Mouse (Mus musculus): ENCODE data around the gene Pnmal2.
"Not testable (repeated sequence)": the region's sequence is repeated elsewhere in the genome, so short reads cannot be mapped to it uniquely, and the experiment has no call there.

The Pnmal2 gene

DNA sequence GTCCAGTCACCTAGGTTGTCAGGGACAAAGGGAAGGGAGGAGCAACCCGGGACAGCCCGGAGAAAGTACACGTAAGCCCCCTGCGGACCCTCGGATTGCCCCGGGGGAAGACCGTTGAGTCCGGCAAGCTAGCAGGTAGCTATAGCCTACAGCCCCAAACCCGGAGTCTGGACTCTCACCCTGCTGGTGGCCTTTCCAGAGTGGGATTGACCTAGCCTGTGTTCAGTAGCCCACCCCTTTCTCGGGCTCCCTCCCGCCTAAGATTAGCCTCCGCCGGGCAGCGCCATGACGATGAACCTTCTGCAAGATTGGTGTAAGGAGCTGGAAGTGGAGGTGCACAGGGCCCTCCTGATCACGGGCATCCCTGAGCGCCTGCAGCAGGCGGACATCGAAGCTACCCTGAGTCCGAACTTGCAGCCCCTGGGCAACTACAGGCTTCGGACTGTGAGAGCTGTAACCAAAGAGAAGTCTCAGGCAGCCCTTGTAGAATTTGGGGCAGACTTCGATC, 380 bp downstream of the Pnmal2 start:
- DNase-seq (ENCODE audit: low spot score in 2 of 2), result no peak

DNA sequence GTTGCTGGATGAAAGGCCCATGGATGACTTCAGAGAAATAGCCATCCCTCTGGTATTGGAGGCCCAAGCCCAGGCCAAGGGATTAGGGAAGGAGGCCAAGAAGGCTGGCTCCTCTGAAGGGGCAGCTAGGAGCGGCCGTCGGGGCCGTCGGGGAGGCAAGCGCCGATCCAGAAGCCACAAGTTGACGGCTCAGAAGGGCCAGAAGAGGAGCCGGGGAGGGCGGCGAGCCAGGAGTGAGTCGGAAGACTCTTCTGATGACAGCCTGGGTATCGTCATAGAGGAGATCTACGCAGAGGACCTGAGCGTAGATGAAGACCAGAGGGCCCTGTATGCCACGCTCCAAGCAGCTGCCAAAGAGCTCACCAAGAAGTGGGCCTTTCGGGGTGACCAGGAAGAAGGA, 937 bp downstream of the Pnmal2 start:
- DNase-seq (ENCODE audit: low spot score in 2 of 2), result no peak

DNA sequence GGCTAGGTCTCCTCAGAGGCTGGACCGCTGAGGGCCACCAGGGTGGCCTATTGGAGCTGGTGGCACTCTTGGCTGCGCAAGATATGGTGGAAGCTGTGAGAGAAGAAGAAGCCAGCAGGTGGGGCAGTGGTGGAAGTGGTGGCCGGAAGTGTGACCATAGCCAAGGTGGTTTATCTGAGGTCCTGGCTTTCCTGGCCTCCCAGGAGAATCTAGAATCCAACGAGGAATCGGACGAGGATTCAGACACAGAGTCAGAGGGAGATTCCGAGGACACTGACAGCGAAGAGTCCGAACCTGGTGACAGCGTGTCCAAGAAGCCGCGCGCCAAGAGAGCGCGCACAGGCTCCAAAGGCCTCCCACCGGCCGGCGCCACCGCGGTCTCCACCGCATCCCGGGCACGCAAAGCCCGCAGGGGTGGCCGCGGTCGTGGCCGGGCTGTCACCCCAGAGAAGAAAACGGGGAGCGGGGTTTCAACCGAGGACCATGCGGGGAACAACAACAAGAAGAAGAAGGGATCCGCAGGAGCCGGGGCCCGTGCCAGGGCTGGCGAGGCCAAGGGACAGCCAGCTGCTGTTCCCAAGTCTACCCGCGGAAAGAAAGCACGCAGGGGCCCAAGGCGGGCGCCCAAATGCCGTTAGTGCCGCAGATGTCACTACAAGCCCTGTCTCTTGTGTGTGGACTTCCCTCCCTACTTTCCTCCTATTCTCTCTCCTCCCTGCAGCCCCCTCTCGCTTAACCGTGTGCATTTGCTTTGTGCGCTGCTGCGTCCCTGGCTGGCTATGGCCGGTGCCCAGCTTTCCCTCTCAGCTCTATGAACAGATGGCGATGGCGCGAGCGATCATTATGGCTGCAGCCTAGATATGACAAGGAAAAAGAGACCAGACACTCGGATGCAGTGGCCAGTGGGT, 2.2 kb downstream of the Pnmal2 start:
- DNase-seq (ENCODE audit: low spot score in 2 of 2), result peak in 1 of 2 experiments; percentile 45

DNA sequence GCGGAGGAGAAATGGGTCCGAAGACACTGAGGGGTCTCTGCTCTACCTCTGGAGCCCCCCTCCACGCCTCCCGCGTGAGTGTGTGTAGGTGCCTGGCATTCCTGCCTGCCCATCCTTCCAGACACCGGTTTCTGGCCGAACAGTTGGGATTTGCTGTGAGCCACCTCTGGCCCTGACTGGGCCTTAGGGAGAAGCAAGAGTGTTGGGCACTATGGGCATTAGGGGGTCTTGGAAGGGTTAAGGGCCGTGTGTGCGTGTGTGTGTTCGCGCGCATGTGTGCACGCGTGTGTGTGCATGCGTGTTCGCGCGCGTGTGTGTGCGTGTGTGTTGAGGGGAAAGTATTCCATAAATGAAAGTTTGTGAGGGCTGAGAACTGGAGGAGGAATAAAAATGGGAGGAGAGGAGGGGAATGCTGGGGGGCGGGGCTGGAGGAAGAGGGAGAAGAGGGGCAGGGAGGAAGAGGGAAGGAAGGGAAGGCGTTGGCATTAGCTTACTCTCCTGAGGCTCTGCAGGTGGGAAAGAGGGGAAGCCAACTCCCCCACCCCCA, 2.9 kb downstream of the Pnmal2 start:
- DNase-seq (ENCODE audit: low spot score in 2 of 2), result peak in 1 of 2 experiments; percentile 44

DNA sequence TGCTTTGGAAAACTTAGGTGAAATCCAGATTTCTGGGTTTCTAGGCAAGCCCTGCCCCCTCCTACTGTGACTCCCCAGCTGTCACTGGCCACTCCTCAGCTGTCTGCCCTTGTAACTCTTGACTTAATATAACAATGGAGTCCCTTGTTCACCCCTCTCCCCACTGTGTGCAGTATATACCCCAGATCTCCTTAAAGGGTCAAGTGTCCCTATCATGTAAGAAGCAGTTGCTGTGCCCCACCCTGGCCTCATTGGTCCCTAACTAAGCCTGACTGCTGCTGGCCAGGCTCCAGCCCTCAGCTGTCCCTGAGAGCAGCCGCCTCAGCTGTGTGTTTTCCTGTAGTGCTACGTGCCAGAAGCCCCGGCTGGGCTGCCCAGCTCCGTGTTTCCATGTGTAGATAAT, 3.5 kb downstream of the Pnmal2 start:
- peak in 1 of 2 experiments; percentile 38 for DNase-seq (ENCODE audit: low spot score in 2 of 2)

DNA sequence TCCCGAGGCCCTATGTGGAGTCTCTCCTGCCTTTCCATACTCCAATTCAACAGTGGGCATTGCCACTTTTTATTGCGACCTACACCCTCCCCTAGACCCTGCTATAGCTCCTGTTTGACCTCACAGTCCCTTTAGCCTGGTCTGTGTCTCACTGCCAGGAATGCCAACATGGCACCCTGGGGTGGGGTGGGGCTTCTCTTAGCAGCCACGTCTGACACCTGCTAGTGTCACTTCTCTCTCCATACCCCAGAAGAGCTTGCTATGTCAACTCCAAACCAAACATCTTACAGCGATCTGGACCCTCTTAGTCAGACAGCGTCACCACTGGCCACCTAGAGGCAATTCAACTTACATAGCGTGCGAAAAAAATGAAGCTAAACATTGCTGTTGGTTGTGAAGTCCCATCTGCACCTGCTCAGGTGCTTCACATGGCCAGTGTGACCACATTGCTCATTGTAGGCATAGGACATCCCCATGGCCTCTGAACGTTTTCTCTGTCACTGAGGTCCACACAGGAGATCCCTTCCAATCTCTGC, 4.5 kb downstream of the Pnmal2 start:
- DNase-seq (ENCODE audit: low spot score in 2 of 2), result no peak

DNA sequence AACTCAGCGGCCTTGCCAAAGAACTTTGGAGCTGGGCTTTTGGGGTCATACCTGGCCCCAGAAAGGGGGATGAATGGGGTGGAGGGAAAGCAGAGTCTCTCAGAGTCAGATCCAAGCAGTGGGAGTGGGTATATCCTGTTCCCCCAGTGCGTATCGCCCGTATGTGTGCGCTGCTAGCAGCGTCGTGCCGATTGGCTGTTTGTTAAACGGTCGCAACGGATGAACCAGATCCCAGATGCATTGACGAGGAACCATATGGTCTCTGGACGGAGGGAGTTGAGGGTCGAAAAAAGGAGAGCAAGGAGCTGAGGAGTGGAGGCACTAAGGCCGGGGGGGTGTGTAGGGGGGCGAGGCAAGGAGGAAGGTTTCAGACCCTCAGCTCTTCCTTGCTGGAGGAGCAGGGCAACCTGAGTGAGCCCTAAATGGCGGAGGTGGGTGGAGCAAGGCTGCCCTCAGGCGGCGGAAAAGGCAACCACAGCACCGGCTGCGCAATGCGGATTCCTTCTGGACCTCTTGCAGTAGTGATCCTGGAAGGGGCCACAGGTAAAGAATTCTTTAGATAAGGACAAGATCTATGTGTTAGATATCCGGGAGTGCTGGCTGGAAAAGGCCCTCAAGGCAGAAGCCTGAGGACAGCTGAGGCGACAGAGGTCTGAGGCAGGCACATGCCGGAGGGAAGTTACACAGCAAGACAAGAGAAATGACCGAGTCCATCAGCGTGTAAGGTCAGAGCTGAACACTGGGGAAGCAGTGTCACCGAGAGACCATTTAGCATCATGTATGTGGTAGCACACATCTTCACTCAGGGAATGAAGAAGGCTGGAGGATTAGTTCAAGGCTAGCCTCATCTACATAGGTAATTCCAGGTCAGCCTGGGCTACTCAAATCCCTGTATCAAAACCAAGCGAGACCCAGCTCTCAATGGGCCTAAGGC, 5.7 kb downstream of the Pnmal2 start:
- DNase-seq (ENCODE audit: low spot score in 2 of 2), result peak; percentile 86 to 91

DNA sequence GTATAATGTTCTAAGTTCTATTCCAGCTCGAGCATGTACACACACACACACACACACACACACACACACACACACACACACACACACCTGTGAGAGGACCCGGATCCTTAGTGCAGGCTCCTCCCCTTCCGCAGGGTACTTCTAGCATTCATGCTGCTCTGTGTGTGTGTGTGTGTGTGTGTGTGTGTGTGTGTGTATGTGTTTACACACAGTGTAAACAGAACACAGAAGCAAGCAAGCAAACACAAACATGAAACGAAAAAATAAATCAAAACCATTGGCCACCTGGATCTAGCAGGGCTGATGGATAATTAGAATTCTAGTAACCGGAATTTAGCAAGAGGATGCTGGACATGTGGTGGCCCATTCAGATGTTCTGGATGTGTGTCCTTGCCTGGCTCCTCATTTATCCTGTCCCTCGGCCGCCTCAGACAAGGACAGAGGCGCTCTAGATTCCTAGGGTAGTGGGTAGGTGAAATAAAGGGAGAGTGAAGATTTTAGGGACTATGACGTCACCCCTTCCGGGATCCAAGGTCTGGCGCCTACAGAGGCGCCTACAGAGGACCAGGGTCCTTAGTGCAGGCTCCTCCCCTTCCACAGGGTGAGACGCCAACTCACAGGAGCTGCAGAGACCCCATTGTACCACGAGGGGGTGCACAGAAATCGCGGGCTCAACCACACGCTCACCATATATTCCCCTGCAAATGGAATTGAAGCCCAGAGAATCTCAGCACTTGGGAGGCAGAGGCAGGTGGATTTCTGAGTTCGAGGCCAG, 6.6 kb downstream of the Pnmal2 start:
- DNase-seq (ENCODE audit: low spot score in 2 of 2), result peak; percentile 78 to 84

DNA sequence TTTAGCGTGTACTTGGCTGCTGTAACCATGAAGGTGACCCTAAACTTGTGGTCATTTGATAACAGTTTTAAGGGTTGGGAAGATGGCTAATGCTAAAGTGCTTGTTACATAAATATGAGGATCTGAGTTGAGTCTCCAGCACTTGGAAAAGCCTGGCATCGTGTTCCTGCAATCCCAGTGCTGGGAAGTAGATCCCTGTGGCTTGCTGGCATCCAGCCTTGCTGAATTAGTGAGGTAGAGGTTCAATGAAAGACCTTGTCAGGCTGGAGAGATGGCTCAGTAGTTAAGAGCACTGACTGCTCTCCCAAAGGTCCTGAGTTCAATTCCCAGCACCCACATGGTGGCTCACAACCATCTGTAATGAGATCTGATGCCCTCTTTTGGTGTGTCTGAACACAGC, 9.3 kb downstream of the Pnmal2 start:
- not testable (repeated sequence) for DNase-seq (ENCODE audit: low spot score in 2 of 2)

DNA sequence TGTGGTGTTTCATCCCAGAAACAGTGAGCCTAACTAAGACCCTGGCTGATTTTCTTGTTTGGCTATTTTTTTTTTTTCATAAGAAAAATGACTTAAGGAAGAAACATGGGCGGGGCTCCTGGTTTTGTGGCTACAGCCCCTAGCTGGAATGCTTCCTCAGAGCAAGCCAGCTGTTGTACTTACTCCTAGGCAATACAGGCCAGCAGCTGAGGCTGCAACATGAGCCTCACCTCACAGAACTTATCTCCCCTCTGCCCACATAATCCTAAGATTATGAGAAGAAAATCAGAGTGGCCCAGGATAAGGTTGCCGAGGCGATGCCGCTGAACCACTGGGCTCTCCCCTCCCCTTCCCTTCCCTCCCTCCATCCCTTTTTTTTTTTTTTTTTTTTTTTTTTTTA, 11.2 kb downstream of the Pnmal2 start:
- DNase-seq (ENCODE audit: low spot score in 2 of 2), result no peak

DNA sequence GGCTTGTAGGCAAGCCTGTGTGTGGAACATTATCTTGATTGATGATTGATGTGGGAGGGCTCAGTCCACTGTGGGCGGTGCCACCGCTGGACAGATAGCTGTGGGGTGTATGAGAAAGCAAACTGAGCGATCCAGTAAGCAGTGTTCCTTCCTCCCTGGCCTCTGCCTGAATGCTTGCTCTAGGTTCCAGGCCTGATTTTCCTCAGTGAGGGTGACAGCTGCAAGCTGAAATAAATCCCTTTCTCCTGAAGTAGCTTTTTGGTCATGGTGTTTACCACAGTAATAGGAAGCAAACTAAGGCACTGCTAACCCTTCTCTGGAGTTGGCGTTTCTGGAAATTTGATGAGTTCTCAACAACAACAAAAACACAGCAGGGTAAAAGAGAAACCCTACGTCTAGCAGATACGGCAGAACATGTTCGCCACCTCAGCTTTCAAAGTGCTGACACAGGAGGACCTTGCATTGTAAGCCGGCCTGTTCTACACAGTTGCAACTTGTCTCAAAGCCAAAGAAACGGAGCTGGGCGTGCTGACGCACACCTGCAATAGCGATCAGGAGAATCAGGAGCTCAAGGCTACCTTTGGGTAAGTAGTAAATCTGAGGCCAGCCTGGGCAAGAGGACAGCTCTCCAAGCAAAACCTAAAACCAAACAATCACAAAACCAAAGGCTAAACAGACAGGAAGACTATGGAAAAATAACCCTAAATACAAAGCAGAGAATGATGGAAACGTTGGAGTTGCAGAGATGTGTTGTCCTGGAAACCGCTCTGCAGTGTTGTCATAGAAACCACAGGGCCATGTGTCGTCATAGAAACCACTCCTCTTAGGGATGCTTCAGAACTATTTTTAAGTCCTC, 12.2 kb downstream of the Pnmal2 start:
- peak; percentile 64 to 82 for DNase-seq (ENCODE audit: low spot score in 2 of 2)

DNA sequence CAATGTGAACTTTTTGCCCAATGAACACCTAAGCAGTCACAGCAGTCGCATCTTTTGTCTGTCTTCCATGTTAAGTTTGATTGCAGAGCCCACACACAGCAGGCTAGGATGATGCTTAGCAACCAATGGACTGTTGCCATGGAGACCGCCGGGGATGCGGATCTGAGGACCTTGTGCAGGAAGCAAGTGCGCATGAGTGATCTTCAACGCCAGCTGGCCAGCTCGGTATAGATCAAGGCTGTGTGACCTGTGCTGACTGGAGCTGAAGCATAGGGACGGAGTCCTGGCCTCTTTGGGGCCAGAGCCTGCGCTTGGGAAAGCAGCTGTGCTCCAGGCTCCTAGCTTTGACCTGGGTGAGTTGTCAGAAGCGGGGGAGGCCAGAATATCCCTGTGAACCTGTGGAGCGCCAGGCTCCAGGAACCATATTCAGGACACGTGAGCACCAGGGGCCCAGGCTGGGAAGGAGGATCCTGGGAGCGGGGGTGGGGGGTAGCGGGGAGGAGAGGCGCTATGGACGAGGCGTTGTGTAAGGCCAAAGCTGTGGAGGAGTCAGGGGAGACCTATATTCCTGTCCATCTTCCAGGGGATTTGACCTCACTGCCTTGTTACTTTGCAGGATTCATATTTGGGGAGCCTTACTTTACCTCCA, 15.2 kb downstream of the Pnmal2 start, which contains the start of gene Pnmal1:
Pnmal1 (plus strand) TSS at position 141 of the 649 bp plus-strand sequence.
- DNase-seq (ENCODE audit: low spot score in 2 of 2), result peak; percentile 90 to 96

DNA sequence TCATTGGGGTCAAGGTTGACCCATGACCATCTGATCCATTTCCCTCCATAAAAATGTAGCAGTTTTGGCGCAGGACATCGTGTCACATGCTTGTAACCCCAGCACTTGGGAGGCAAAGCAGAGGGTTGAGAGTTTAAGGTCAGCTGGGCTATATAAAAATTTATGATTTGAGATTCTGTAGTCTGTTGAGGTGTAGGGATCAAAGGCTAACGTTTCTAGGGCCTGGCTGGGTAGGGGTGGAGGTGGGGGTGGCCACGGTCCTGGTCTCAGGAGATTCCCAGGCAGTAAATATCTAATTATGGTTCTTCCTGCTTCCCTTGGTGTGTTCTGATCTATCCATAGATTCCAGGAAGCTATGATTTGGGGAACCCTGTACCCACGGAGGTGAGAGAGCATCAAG, 17.2 kb downstream of the Pnmal2 start:
- no peak for DNase-seq (ENCODE audit: low spot score in 2 of 2)

DNA sequence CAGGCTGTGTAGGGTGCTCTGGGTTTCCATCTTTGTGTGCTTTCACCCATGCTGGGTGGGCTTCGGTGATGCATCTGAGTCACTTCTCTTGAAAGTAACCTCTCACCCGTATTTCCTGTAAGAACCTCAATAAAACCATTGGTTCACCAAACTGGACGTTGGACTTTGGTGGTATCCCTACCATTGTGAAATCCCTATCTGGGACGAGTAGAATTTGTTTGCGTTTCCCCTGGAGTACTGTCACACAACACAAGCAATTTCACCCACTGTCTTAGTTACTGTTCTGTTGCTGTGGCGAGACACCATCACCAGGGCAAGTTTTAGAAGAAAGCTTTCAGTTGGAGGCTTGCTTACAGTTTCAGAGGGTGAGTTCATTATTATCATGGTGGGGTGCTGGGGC, 23.9 kb downstream of the Pnmal2 start:
- DNase-seq (ENCODE audit: low spot score in 2 of 2), result no peak

DNA sequence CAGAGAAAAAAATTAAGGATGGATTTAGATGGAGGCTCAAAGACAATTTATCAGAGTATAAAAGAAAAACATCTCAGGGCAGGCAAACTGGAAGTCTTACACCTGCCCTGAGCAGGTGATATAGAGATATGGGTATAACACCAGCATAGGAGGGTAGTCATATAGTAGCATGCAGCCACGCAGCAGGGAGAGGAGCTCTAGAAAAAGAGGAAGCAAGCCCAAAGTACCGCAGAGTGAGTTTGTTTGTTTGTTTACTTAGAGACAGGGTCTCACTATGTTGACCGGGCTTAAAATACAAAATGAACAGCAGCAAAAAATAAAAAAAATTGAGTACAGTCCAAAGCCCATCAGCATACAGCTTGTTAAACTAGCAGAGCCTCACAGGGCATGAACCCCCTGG, 26.7 kb downstream of the Pnmal2 start:
- no peak for DNase-seq (ENCODE audit: low spot score in 2 of 2)

DNA sequence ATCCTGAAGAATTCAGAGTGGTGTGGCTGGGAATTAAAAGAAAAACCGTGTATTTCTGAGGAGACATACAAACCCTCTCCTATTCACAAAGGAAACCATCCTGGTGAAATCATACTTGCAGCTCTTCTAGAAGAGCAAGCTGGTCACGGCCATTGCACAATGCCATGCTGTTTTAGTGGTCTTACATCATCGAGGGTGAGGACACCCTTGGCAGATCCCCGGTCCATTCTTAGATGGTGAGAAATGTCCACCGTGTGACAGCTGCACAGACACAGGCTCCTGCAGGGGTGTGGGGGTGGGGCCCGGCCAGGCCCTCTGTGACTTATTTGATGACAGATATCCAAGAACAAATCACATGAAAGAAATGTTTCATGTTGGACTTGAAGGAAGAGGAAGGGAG, 29.5 kb downstream of the Pnmal2 start:
- DNase-seq (ENCODE audit: low spot score in 2 of 2), result no peak

DNA sequence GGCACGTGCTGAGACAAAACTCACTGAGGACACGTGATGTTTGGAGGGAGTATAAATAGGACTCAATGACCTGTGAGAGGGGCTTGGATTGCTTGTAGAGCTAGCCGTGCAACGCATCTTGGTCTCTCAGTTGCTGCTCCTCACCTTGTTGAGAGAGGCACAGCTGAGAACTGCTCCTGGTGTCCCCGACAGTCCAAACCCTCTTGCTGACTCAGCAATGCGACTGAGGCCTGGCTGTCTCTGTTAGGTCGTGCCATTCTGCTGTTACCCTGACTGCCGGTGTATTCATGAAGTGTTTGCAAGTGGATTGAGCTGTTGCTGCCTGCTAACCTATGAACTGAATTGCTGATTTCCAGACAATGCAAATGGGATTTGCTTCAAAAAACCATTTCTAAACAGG, 31.8 kb downstream of the Pnmal2 start:
- DNase-seq (ENCODE audit: low spot score in 2 of 2), result no peak

DNA sequence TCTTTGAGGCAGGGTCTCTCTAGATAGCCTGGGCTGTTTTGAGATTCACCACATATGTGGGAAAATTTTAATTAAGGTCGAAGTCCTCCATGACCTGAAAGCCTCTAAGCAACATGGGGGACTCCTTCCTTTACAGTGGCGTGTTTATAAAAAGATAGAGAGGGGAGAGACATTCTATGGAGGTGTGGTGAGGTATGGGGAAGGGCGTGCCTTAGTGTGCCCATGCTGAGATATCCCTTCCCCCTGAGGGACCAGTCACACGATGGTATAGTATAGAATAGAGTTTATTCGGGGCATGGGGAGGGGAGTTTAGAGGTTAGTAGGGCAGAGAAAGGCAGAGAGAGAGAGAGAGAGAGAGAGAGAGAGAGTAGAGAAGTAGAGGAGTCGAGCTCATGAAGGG, 33.7 kb downstream of the Pnmal2 start:
- no peak for DNase-seq (ENCODE audit: low spot score in 2 of 2)

DNA sequence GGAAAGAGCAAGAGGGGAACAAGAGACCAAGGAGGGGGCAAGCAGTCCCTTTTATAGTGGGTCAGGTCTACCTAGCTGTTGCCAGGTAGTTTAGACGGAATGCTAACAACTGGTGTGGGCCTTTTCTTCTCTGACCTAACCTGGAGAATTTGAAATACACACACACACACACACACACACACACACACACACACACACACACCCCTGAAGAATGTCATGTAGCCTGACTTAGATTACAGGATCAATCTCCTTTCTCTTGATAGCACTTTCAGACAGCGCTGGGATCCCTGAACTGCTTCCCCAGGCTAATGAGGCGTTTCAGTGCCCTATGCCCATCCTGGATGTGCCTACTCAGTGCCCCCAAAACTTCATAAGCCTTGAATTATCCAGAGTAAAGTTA, 34.1 kb downstream of the Pnmal2 start:
- DNase-seq (ENCODE audit: low spot score in 2 of 2), result no peak

All from frontal cortex, postnatal 36 days (tissue).